Mouse (Mus musculus) heart, adult 18-20 months (tissue): ENCODE results near the gene Farsa. TPM values are rescaled to one million over a fixed set of nuclear protein-coding genes. Genes with fewer than 3 reads are reported as not detected.
A peak's percentile ranks its signal among the peaks of the same experiment; 100 is the strongest.

Experiments
- DNase-seq, 2 experiments: peaks; one replicate each; pipeline ENCODE4 v3.0.0; 2021 to 2022; ENCODE audit warnings: mixed read lengths in 1 of 2
- microRNA-seq, 2 experiments: library from miRNA; unstranded; fragments of <30 nt; microRNA quantifications; one replicate each; pipeline ENCODE4 v1.2.0; 2022
- total RNA-seq, 2 experiments: library from RNA; stranded (reverse); gene quantifications; 2 replicates each; pipeline ENCODE4 v1.2.3; 2021

Gene Farsa
- total RNA-seq, 2 experiments from 2014 or later, result 22.6 to 22.9 TPM

- DNase-seq, result no peak
Measured at GRCm38 (mm10) chr8:84911854-84912253, 55.1 kb downstream of the Farsa start.

- no peak for DNase-seq
Measured at GRCm38 (mm10) chr8:84912391-84912790, 55.6 kb downstream of the Farsa start.

- peak; percentile 71 to 76 for DNase-seq
Measured at GRCm38 (mm10) chr8:84912895-84913501, 56.2 kb downstream of the Farsa start.

DNA sequence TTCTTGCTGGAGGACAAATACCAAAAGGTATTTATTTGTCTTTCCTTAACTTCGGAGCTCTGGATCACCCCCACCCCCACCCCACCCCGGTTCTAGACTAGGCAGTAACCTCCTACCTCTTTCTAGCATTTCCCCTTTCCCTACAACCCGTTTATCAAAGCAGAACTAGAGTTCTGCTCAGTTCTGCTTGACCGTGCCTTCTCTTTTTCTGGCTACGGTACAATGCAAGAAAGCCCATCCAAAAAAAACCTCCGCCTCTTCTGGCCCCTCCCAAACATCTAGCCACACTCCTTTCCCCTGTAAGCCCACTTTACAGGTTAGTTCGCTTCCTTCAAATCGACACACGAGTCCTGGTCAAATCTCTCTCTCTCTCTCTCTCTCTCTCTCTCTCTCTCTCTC is 56.7 kb downstream of the Farsa start:
- no peak for DNase-seq

GRCm38 (mm10) chr8:84913960-84914359 is 57.2 kb downstream of the Farsa start:
- DNase-seq, result no peak

- no peak for DNase-seq
Measured at GRCm38 (mm10) chr8:84915269-84915668, 58.5 kb downstream of the Farsa start.

GRCm38 (mm10) chr8:84917781-84918180 is 61.0 kb downstream of the Farsa start:
- DNase-seq, result no peak

DNA sequence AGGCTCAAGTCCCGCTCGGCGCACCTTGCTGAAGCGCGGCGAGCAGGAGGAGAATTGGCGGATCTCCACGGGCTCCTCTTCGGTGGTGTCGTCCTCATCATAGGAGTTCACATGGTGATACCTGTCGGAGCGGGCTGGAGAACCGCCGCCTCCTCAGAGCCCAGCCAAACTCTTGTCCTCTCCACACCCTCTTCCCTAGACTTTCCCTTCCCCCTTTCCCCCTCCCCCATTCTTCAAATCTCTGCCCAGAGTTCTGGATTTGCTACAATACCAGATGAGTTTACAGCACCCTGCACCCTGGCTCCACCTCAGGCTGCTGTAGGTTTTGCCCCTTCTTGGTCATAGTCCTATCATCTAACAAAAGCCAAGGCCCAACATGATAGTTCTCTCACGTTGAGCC is 61.9 kb downstream of the Farsa start:
- DNase-seq, result no peak

Small RNAs within 50 kb of the gene (microRNA-seq; reads per million reads assigned to microRNA genes)
- 1.1 to 3.8 reads per million in 2 experiments for gene Mir7069

Other genes with a start within 250 kb of the Farsa start
- 10 to 100 TPM; 11.2 to 13.4 TPM for gene Ier2, start 194.1 kb upstream of the Farsa start, total RNA-seq
- gene Trmt1, start 170.7 kb upstream of the Farsa start, total RNA-seq, result 10 to 100 TPM; 34.2 to 45.1 TPM
- 10 to 100 TPM; 31.4 to 32.7 TPM for gene Nacc1, start 169.1 kb upstream of the Farsa start, total RNA-seq
- gene Lyl1, start 155.5 kb upstream of the Farsa start, total RNA-seq, result 1 to 10 TPM; 3.1 to 4.4 TPM
- under 1 TPM; 0.40 to 0.69 TPM for gene G430095P16Rik, start 134.0 kb upstream of the Farsa start, total RNA-seq
- gene Nfix, start 56.6 kb upstream of the Farsa start, total RNA-seq, result 100 to 1,000 TPM; 250 to 260 TPM
- gene Dand5, start 34.2 kb upstream of the Farsa start, total RNA-seq, result 10 to 100 TPM; 10.0 to 13.2 TPM
- gene Gadd45gip1, start 25.5 kb upstream of the Farsa start, total RNA-seq, result 10 to 100 TPM; 31.5 to 35.7 TPM
- 10 to 100 TPM; 88.5 to 96.7 TPM for gene Rad23a, start 16.3 kb upstream of the Farsa start, total RNA-seq
- gene Calr, start 10.1 kb upstream of the Farsa start, total RNA-seq, result 100 to 1,000 TPM; 297 to 306 TPM
- 1 to 10 TPM; 4.4 to 4.9 TPM for gene Syce2, start 15.1 kb downstream of the Farsa start, total RNA-seq
- 10 to 100 TPM; 79.9 to 84.2 TPM for gene Gcdh, start 36.9 kb downstream of the Farsa start, total RNA-seq
- not detected for gene Klf1, start 44.9 kb downstream of the Farsa start, total RNA-seq
- gene Dnase2a, start 51.6 kb downstream of the Farsa start, total RNA-seq, result 10 to 100 TPM in 1 of 2 experiments, 1 to 10 TPM in 1; 9.5 to 11.0 TPM
- gene Mast1, start 80.4 kb downstream of the Farsa start, total RNA-seq, result under 1 TPM; 0.10 TPM
- not detected for gene Rtbdn, start 90.0 kb downstream of the Farsa start, total RNA-seq
- 1 to 10 TPM in 1 of 2 experiments, not detected in 1; 2.3 TPM for gene Gm49661, start 112.4 kb downstream of the Farsa start, total RNA-seq
- gene Prdx2, start 112.6 kb downstream of the Farsa start, total RNA-seq, result 100 to 1,000 TPM; 648 to 740 TPM
- 10 to 100 TPM; 45.6 to 48.4 TPM for gene Rnaseh2a, start 112.8 kb downstream of the Farsa start, total RNA-seq
- gene Junb, start 121.7 kb downstream of the Farsa start, total RNA-seq, result 10 to 100 TPM; 11.0 to 13.9 TPM
- gene Hook2, start 133.6 kb downstream of the Farsa start, total RNA-seq, result 1 to 10 TPM; 2.7 TPM
- gene Best2, start 157.5 kb downstream of the Farsa start, total RNA-seq, result not detected
- 10 to 100 TPM; 64.7 to 67.3 TPM for gene Asna1, start 168.3 kb downstream of the Farsa start, total RNA-seq
- 10 to 100 TPM; 84.5 to 87.7 TPM for gene Trir, start 169.8 kb downstream of the Farsa start, total RNA-seq
- 10 to 100 TPM; 24.1 to 31.2 TPM for gene Tnpo2, start 179.9 kb downstream of the Farsa start, total RNA-seq
- 1 to 10 TPM; 2.7 to 3.2 TPM for gene Fbxw9, start 203.1 kb downstream of the Farsa start, total RNA-seq
- gene Gm5741, start 211.0 kb downstream of the Farsa start, total RNA-seq, result not detected
- gene Dhps, start 214.8 kb downstream of the Farsa start, total RNA-seq, result 10 to 100 TPM; 36.5 to 36.6 TPM
- gene Wdr83os, start 223.8 kb downstream of the Farsa start, total RNA-seq, result 10 to 100 TPM; 42.1 to 47.3 TPM
- 10 to 100 TPM; 28.7 to 34.6 TPM for gene Wdr83, start 224.3 kb downstream of the Farsa start, total RNA-seq
- gene Man2b1, start 226.3 kb downstream of the Farsa start, total RNA-seq, result 10 to 100 TPM; 27.6 to 27.7 TPM